Mouse (Mus musculus) kidney, postnatal 25 days (tissue): Measurements from ENCODE around the gene Tmem158.

Source experiments
- DNase-seq, 2 experiments: peaks; one replicate each; pipeline ENCODE4 v3.0.0; 2021; ENCODE audit warnings: mixed read lengths in 2 of 2

The Tmem158 gene

DNA sequence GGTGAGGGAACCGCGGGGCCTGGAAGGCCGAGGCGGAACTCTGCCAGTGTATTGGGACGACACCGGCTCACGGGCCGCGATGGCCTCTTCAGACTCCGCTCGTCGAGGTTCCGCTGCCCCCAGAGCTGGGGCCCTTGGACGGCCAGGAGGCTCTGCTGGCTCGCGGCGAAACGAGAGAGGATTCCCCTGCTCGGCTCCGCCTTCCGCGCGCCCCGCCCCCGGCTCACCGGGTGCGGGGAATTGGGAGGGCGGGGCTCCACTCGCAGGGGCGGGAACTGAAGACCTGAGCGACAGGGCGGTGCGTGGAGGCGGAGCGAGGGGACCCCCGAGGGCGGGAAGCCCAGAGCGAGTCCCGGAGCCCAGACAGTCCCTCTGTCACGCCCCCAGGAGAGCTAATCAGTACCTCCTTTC lies at the start of gene Tmem158:
Gene Tmem158 (minus strand): TSS at position 154 of the 411 bp plus-strand sequence.
- DNase-seq: peak; percentile 90 to 92

DNA sequence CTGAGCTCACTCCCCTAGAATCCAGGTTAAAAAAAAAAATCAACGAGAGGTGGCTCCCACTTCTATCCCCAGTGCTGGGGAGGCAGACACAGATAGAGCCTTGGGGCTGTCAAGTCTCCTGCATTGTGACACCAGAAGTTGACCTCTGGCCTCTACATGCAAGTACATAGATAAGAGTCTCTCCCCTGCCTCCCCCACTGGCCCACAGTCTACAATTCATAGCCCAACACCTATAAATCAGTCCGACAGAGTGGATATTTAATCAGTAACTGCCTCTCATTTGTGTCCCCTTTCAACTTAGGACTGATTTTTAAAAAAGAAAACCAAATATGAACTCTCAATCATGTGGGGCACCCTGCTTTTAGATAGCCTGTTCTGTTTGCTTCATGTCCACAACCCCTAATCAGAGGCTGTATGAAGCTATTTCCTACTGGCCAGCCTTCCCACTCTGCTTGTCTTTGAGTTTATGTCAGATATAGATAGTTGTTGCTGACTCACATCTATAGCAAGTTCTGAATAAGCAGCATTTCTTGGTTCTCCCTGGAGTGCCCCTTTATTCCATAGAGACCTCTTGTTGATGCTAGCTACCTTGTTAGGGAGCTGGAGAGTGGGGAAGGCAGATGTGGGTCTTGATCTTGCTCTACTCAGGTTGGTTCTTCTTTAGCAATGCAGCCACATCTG lies 49.3 kb upstream of the Tmem158 start:
- DNase-seq: no peak

DNA sequence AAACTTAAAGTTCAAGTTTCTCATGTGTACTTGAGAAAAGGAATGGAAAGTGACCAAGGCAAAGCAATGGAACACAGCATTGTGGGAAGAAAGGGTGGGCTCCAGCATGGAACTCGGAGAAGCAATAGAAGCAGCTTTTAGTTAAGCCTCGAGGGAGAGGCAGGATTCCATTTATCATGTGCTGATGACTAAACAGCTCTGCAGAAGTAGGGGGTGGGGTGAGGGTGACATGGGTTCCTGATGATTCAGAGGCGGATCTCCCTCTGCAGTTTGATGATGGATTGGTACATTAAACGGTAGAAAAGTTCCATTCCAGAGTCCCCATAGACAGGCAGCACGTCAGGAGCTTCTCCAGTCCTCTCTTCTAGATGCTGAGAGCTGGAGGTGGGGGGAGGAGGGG lies 48.5 kb upstream of the Tmem158 start:
- no peak for DNase-seq

DNA sequence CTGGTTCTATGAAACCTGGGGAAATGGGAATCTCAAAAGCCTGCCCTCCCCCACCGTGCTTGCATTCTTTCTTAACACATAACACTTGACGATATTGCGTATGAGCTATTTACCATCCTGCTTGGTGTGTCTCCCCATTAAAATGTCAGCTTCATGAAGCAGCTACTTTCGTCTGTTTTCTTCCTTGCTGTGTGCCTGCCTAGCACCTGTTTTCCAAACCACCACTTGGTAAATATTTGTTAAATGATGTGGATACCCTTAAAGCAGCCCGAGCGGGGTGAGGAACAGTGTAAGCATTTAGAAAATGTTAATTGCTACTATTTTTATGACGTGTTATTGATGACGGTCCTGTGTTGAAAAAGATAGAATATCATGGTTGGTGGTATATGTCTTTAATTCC lies 44.4 kb upstream of the Tmem158 start:
- no peak for DNase-seq

DNA sequence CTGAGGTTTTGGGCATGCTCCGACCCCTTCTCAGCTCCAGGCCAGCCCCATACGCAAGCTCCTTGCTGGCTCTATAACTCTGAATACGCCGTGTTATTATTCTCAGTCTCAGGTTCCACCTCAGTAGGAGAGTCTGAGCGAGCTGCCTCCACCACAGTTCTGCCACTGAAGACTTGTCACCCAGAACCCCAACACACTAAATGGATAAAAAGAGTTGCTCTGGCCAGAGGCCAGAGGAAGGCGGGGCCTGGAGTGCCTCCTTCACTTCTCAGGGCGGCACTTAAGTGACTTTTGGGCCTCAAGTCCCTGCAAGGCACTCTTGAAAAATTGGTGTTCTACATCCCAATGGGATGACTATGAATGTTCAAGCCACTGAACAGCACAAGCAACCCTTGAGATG lies 43.4 kb upstream of the Tmem158 start:
- DNase-seq: no peak

DNA sequence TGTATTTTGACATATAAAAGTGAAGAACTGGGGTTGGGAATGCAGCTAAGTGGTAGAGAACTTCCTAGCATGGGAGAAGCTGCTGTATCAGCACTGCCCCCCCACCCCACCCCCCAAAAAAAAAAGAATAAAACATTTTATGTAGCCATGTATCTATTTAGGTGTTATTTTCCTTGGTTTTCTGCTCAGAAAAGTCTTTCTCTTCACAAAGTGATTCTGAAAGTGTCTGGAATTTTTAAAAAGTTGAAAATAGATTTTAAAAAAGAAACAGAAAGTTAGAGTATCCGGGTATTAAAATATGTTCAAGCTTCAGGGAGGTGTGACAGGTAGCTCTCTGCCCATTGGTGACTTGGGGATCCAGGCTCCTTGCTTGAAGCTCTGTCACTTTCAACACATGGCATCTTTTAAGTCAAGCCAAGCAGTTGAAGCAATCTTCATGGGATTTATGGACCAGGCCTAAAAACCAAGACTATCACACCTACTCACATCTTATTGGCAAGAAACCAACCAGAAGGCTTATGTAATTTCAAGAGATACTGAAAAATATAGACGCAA lies 42.3 kb upstream of the Tmem158 start:
- no peak for DNase-seq

DNA sequence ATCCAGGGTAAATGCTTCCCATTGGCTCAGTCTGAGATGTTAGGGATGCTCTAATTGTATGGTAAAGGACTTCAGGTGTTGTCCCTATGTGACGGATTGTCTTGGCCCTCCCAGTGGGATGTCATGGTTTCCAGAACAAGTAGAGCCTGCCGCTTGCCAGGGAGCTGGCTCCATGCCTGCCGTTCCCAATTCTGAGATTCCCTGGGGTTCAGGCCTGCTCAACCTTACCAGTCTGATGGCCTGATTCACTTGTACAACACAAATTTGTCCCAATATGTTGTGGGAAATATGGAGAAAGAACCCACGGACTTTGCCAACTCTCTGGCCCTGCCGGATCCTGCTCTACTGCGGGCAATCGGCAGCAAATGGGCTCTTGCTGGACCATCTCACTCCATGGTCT lies 37.3 kb upstream of the Tmem158 start:
- DNase-seq: no peak

DNA sequence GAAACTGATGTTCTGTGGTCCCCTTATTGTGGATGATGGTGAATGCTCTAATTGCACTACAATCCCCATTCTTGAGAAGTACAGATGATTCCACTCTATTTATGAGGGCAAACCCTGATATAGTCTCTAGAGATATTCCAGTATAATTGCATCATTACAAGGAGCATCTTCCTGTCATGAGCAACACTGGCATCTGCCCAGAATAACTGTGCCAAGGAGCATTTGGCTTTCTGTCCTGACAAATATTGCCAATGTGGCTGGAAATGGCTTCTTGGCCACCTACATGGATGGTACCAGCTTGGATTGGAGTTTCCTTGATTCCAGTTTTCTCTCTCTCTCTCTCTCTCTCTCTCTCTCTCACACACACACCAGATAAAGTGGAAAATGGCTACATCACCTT lies 35.7 kb upstream of the Tmem158 start:
- DNase-seq: no peak

DNA sequence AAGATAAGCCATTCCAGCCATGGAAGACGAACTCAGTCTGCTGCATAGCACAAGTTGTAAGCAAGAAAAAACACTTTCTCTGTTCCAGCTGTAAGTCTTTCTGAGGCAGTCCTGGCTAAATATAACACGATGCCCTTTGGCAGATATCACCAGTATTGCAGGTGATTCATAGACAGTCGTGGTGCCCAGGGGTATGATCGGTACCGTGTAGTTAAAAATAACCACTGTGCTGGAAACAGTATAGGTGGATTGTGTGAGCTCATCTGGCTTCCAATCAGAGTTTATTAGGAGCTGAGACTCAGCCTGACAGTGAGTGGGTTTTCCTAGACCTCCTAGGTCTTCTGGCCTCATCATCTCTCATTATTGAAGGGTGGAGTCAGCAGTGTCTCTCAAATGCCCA lies 34.0 kb upstream of the Tmem158 start:
- no peak for DNase-seq

DNA sequence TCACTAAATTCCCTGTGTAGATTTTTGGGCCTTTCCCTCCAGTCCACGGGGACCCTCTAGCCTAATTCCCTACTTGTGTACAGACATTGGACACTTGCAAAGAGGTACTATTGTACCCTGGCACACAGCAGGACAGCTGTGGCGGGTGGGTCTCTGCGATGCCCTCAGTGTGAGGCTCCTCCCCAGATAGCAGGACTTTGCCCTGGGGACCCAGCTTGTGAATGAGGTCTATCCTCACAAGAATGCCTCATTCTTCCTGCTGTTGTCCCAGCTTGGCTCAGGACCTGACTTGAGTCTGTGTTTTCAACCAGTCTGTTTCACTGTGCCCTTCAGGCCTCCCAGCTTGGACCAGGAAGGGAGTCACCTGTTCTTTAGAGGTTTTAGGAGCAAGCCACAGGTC lies 27.8 kb upstream of the Tmem158 start:
- no peak for DNase-seq

DNA sequence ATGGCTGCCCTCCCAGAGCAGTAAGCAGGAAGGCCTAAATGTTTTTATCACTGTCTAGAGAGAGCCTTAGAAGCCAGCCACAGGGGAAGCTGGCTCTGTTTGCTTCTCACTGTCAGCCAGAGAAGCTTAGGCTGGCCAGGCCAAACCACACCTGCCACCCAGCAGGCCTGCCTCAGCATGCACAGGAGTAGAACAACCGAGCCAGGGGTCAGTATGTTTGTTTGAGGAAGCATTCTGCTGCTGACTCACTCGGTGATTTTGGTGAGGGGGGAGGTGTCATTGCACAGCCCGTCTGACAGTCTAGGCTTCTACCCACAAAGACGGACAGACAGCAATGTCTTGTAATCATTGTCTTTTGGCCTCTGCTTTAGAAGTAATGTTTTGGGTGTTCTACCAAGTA lies 25.1 kb upstream of the Tmem158 start:
- DNase-seq: no peak

DNA sequence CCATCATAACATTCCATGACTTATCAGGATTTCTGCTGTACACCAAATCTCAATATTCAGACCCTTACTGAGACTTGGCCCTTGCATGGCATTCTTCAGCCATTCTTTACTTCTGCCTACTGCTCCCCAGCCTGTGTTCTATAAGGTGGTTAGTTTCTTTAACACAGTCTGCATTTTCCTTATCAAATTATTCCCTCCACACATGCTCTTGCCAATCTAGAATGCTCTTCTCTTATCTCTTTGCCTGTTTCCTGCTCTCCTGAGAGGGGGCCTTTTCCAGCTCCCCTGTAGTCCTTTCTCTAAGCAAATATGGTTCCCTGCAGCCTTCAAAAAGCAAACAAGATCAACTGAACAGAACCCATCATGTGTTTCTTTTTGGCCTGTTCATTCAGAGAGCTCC lies 20.2 kb upstream of the Tmem158 start:
- DNase-seq: no peak

DNA sequence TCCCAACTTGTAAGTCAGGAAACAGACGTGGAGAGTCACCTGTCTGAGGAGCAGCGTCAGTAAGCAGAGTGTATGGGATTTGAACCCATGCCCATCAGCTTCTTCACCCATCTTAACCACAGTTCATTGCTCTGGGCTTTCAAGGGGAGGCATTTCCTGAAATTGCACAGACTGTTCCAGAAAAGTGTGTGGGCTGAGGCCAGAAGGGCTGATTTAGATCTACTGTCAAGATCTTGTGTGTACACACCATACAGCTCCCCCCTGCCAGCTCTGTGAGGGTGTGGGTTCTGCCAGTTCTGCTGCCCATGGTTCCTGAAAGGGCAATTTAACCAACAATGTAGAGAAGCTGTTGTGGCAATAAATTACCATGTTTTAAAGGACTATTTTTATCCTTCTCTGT lies 17.4 kb upstream of the Tmem158 start:
- no peak for DNase-seq

DNA sequence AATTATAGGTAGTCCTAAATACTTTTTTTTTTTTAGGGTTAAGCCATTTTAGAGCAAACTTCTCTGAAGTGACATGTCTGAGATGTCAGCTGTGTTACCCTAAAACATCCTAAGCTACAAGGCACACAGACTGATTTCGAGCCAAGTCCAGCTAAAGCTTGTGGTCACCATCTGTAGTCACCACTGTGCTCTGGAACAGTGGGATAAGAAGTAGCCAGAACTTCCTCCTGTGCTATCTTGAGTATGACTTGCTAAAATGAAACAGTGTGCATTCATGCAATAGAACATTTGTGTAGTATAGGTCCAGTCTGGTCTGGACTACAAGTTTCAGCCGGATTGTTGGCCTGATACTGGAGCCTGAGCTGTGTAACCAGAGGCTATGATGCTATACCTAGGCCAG lies 14.8 kb upstream of the Tmem158 start:
- DNase-seq: no peak

DNA sequence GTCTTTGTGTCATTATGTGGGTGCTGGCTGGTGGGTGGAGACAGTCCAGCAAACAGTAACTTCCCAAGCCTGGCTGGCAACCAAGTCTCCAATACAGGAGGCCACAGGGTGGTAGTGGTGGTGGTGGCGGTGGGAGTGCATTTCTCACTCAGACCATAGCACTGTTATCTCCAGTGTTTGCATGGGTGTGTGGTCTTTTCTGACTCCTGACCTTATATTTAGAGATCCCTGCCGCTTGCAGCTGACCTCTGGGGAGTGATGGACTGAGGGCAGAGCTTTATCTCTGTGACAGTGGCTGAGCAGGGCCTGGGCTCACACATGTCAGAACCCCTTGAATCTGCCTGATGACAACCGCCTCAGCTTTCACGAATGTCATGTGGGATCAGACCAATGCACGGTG lies 14.1 kb upstream of the Tmem158 start:
- DNase-seq: no peak

DNA sequence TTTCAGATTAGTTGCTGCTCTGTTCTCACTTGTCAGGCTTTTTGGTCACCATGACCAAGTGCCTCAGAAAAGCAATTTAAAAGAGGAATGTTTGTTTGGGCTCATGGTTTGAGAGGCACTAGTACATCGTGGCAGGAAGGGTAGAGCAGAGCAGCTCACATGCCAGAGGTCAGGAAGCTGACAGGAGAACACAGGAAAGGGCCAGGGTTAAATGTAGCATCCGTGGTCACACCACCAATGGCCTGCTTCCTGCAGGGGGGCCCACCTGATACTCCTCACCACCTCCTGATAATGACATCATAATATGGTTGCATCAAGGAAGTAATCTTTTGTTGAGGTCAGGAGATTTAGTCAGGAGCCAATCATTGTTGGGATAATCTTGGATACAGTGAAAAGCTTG lies 13.3 kb upstream of the Tmem158 start:
- DNase-seq: no peak

DNA sequence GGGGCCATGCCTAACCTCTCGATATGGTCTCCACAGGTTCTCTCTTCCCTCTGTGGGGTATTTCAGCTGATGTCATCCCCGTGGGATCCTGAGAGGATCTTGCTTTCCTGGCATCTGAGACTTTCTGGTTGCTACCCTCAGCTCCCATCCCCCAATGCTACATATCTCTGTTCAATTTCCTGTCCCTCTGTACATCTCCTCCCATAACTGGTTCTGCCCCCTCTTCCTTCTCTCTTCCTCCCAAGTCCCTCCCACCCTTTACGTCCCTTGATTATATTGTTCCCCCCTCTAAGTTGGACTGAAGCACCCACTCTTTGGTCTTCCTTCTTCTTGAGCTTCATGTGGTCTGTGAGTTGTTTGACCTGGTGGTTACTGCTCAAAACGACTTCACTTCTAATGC lies 11.0 kb upstream of the Tmem158 start:
- DNase-seq: no peak

DNA sequence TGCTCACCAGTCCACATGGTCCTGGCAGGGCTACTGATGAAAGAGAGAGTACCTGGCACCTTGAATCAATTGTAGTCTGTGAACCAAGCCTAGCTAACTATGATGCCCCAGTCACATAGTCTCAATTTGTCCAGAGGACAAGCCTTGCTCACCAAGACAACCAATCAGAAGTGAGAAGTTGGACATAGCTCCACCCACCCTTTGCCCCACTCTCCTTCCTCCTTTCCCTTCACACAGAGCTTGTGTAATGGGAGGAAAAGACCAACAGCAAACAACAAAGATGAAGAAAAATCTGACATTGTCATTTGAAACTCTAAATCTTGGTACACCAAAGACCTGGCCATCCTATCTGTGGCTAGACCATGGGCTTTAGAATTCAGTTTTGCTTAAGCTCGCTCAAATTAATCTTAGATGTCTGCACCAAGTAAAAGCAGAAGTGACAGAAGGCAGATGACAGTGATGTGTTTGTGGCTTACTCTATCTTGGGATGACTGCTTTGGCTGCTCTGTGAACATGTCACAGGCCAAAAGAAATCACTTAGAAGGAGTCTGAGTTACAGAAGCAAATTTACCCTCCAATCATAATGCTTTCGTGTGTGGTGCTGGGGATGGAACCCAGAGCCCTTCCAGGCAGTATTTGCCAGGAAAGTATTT lies 9.5 kb upstream of the Tmem158 start:
- no peak for DNase-seq

DNA sequence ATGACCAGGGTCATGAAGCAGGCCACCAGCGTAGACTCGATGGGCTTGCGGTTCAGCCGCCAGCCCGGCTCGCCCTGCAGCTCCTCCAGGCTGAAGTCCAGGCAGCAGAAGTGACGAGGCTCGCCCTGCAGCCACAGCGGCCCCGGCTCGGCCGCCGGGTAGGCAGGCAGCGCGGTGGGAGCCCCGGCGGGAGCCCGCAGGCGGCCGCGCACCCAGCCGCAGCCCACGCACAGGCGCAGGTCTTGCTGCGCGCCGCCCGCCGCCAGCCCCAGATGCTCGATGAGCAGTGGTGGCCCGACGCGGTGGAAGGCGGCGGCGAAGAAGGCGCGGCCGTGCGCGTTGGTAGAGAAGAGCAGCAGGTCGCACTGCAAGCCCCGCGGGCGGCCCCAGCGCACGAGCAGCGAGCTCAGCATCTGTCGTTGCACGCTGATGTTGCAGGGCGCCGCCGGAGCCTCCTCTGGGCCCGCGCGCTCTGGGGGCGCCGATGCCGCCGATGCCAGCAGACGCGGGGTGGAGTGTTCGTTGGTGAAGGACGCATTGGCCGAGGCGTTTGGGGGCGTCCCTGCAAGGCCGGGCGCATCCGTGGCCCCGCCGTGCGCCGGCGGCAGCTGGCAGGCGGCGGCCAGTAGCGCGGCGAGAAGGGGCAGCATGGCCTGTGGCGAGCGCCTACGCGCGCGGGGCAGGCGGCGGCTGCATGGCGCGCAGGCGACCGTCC lies 511 bp downstream of the Tmem158 start:
- DNase-seq: peak; percentile 22 to 89

DNA sequence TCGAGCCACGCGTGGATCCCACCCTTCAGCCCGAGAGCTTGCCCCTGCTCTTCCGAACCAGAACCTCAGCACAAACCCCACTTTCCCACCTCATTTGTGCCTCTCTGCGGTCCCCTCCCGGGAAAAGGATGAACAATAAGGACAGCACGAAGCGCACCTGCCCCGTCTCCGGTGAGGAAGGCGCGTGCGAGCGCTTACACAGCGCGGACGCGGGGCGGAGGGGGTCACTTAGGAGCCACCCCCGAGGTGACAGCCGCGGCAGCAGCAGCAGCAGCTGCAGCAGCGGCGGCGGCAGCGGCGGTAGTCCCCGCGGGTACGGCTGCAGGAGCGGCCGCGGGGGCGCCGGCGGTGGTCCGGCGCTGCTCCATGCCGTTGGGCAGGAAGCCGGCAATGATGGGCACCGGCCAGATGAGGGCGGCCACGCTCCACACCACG lies 1.1 kb downstream of the Tmem158 start:
- DNase-seq: peak in 1 of 2 experiments; percentile 84

DNA sequence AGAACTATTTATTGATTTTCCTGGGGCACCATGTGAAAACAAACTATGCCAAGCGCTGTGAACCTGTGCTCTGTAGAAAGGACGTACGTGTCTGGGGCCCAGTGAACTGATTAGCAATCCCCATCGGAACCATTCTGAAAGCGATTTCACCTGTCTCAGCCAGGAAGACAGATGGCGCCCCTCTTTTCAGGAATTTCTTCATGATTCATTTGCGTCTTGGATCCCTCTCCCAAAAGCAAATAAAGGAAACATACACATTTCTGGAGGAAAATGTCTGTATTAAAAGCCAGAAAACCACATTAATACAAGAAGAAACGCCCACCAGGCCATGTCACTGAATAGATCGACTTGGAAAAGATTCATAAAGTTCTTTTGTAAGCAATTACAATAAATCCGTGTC lies 1.8 kb downstream of the Tmem158 start:
- DNase-seq: no peak

DNA sequence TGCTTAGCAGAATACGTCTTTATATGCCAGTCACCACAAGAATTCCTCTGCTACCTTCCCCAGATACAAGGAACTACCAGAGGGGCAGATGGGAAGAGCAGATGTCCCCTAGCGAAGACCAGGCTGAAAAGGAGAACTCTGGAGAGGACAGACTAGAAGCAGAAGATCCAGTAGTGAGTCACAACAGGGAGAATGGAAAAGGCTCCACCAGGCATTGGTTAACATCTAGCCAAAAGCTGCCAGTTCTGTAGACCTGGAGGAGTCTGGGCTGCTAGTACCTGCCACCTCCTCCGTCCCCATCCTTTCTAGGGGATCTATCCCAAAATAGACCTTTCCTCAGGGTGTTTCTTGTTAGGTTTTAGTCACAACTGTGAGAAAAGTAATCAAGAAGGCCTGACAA lies 4.8 kb downstream of the Tmem158 start:
- DNase-seq: no peak

DNA sequence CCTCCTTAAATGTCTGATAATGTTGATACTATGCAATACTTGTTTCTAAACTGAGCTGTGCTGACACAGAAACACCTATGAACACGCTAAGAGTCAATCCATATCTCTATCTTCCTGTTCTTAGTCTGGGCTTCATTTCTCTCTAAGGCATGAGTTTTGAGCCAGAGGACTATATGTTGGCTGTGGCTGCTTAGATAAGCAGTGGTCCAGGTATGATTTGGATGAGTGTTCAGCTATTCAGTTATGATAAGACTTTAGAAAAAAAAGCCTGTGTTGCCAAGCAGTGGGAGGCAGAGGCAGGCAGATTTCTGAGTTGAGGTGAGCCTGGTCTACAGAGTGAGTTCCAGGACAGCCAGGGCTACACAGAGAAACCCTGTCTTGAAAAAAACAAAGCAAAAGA lies 12.6 kb downstream of the Tmem158 start:
- DNase-seq: no peak

DNA sequence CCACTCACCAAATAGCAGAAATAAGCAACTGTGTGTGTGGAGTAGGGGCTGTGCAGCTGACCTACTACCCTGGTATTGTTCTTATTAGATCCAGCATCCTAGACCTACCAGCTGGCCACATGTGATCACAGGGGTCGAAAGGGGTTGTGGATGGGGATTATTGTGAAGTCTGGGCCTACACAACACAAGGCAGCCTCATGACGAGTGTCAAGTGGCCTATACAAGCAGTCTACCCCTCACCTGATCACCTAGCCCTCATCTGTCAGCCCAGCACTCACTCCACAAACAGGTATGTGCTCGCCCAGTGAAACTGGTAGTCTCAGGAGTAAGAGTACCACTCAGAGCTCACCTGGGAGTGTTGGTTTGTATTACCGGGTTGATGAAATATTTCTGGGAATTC lies 15.4 kb downstream of the Tmem158 start:
- DNase-seq: no peak
